Mouse (Mus musculus) lung, postnatal 0 days (tissue): ENCODE measurements at regions not wholly inside any gene's neighbourhood (a gene's known extent, or its start where the extent isn't known, plus 50 kb on each side); places are given as distances from the start of the nearest gene placed in this dataset.

Experiments used
- CTCF ChIP-seq: IDR thresholded peaks from 2 replicates; pipeline ENCODE4 v1.5.1; 2016; ENCODE audit warnings: antibody characterized with exemption, mild to moderate bottlenecking
- EP300 ChIP-seq: IDR thresholded peaks from 2 replicates; pipeline ENCODE4 v1.6.1; 2016; ENCODE audit warnings: antibody characterized with exemption, mild to moderate bottlenecking, control low read depth

DNA sequence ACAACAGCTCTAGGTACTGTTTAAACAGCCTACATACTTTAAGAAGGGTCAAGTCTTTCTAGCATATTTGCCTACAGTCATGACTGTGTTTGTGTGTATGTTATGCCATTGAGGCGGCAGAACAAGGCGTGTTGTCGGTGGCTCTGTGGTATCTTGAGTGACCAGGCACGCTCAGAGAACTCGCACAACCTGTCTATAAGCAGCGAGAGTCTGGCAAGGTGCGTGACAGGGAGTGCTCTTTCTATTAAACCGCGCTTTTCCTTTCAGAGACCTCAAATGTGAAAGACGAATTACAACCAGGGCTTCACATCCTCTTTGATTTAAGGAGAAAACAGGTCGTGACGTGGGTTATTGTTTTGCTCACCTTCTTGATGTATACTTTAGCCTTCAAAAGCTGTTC, 88.2 kb upstream of the Fam3c start:
- TF ChIP-seq CTCF (no peak), EP300 (peak; percentile 29; the same call in 1 of the 2 replicates)
